Mouse (Mus musculus): ENCODE results near the gene Hps5. TPM values are rescaled to one million over a fixed set of nuclear protein-coding genes. Genes with fewer than 3 reads are reported as not detected.
"Not testable (repeated sequence)": the region's sequence is repeated elsewhere in the genome, so short reads cannot be mapped to it uniquely, and the experiment has no call there.

Hps5 gene
- total RNA-seq, 2 experiments from 2014 or later, result 14.0 to 14.2 TPM

- no peak for TF ChIP-seq CTCF (conservative IDR thresholded peaks at IDR 0.05)
- H3K4me3 ChIP-seq, result no peak overlapping the region
- DNase-seq (ENCODE audit: low spot score in 2 of 2), result no peak
- no peak overlapping the region for H3K27ac ChIP-seq
Observed at GRCm38 (mm10) chr7:46746381-46746780, 49.5 kb downstream of the Hps5 start.

- Histone ChIP-seq H3K4me3 (no peak overlapping the region), H3K27ac (no peak overlapping the region)
- no peak for DNase-seq (ENCODE audit: low spot score in 2 of 2)
- TF ChIP-seq CTCF (conservative IDR thresholded peaks at IDR 0.05), result no peak
Observed at GRCm38 (mm10) chr7:46745816-46746215, 50.0 kb downstream of the Hps5 start.

- H3K4me3 ChIP-seq; DNase-seq (ENCODE audit: low spot score in 2 of 2); H3K27ac ChIP-seq: not testable (repeated sequence)
Observed at GRCm38 (mm10) chr7:46742880-46743279, 53.0 kb downstream of the Hps5 start, which contains the start of gene Saa1. Gene Saa1 (minus strand): TSS chr7:46742980.

- H3K27ac ChIP-seq; H3K4me3 ChIP-seq; DNase-seq (ENCODE audit: low spot score in 2 of 2): not testable (repeated sequence)
Observed at GRCm38 (mm10) chr7:46740041-46740440, 55.8 kb downstream of the Hps5 start.

GRCm38 (mm10) chr7:46738561-46739460 lies 57.1 kb downstream of the Hps5 start:
- no peak for DNase-seq (ENCODE audit: low spot score in 2 of 2)
- Histone ChIP-seq H3K27ac (no peak overlapping the region), H3K4me3 (no peak overlapping the region)
- no peak for TF ChIP-seq CTCF (conservative IDR thresholded peaks at IDR 0.05)

- Histone ChIP-seq H3K27ac (no peak overlapping the region), H3K4me3 (no peak overlapping the region)
- no peak for TF ChIP-seq CTCF (conservative IDR thresholded peaks at IDR 0.05)
- DNase-seq (ENCODE audit: low spot score in 2 of 2), result no peak
Observed at GRCm38 (mm10) chr7:46734983-46735382, 60.9 kb downstream of the Hps5 start.

- Histone ChIP-seq H3K4me3 (no peak within 1 kb of the TSS), H3K27ac (no peak within 1 kb of the TSS)
- TF ChIP-seq CTCF (conservative IDR thresholded peaks at IDR 0.05), result no peak
- no peak for DNase-seq (ENCODE audit: low spot score in 2 of 2)
Observed at GRCm38 (mm10) chr7:46732458-46732857, 63.4 kb downstream of the Hps5 start, which contains the start of gene Saa4. Gene Saa4 (minus strand): TSS chr7:46732603.

- Histone ChIP-seq H3K27ac (no peak overlapping the region), H3K4me3 (no peak overlapping the region)
- TF ChIP-seq CTCF (conservative IDR thresholded peaks at IDR 0.05), result no peak
- no peak for DNase-seq (ENCODE audit: low spot score in 2 of 2)
Observed at GRCm38 (mm10) chr7:46727584-46727983, 68.3 kb downstream of the Hps5 start.

GRCm38 (mm10) chr7:46724396-46724795 lies 71.5 kb downstream of the Hps5 start:
- DNase-seq (ENCODE audit: low spot score in 2 of 2), result peak; percentile 33 to 50

GRCm38 (mm10) chr7:46723849-46724248 lies 72.0 kb downstream of the Hps5 start:
- TF ChIP-seq CTCF (conservative IDR thresholded peaks at IDR 0.05), result no peak
- H3K27ac ChIP-seq, result no peak overlapping the region
- DNase-seq (ENCODE audit: low spot score in 2 of 2), result no peak
- no peak overlapping the region for H3K4me3 ChIP-seq

More at GRCm38 (mm10) chr7:46724396-46724795, 71.5 kb downstream of the Hps5 start:
- Histone ChIP-seq H3K4me3 (no peak overlapping the region), H3K27ac (no peak overlapping the region)
- no peak for TF ChIP-seq CTCF (conservative IDR thresholded peaks at IDR 0.05)

- H3K4me3 ChIP-seq, result no peak overlapping the region
- TF ChIP-seq CTCF (conservative IDR thresholded peaks at IDR 0.05), result no peak
- DNase-seq (ENCODE audit: low spot score in 2 of 2), result no peak
- no peak overlapping the region for H3K27ac ChIP-seq
Observed at GRCm38 (mm10) chr7:46723354-46723753, 72.5 kb downstream of the Hps5 start.

GRCm38 (mm10) chr7:46720460-46720859 lies 75.4 kb downstream of the Hps5 start:
- H3K27ac ChIP-seq, result no peak overlapping the region
- DNase-seq (ENCODE audit: low spot score in 2 of 2), result no peak
- TF ChIP-seq CTCF (conservative IDR thresholded peaks at IDR 0.05), result no peak
- no peak overlapping the region for H3K4me3 ChIP-seq

- no peak for DNase-seq (ENCODE audit: low spot score in 2 of 2)
- Histone ChIP-seq H3K27ac (no peak overlapping the region), H3K4me3 (no peak overlapping the region)
- no peak for TF ChIP-seq CTCF (conservative IDR thresholded peaks at IDR 0.05)
Observed at GRCm38 (mm10) chr7:46719526-46719925, 76.3 kb downstream of the Hps5 start.

Measured in layer of hippocampus, adult 2 months (tissue).